Mouse (Mus musculus): ENCODE data around the gene Enoph1. TPM values are rescaled to one million over a fixed set of nuclear protein-coding genes. Genes with fewer than 3 reads are reported as not detected.

Enoph1 gene
- polyA plus RNA-seq, 1 experiment from 2014 or later: 69.1 TPM

- Histone ChIP-seq H3K4me1 (replicated peaks; ENCODE audit: control insufficient read depth, insufficient read depth, low read length) (no peaks in the 10 kb centered on the region), H3K4me2 (ENCODE audit: low read length) (no peak overlapping the region), H3K27ac (ENCODE audit: low read length) (no peak overlapping the region), H3K4me3 (replicated peaks; ENCODE audit: low read length) (no peak overlapping the region), H3K27me3 (replicated peaks; ENCODE audit: control insufficient read depth, insufficient read depth, low read length) (no peaks in the 10 kb centered on the region), H3K9me3 (ENCODE audit: control insufficient read depth, low read length) (no peaks in the 10 kb centered on the region), H3K36me3 (ENCODE audit: control insufficient read depth, insufficient read depth) (no peaks in the 10 kb centered on the region), H3K9ac (replicated peaks; ENCODE audit: low read depth, low read length) (no peak overlapping the region)
- 77% methylated on average over 4 of the region's 4 CpGs for WGBS
- no peak for ATAC-seq
These were observed 32.8 kb upstream of the Enoph1 start for GRCm38 (mm10) chr5:100007040-100007375.

GRCm38 (mm10) chr5:100008485-100008884, 31.3 kb upstream of the Enoph1 start:
- Histone ChIP-seq H3K36me3 (ENCODE audit: control insufficient read depth, insufficient read depth) (no peaks in the 10 kb centered on the region), H3K27me3 (replicated peaks; ENCODE audit: control insufficient read depth, insufficient read depth, low read length) (no peaks in the 10 kb centered on the region), H3K4me3 (replicated peaks; ENCODE audit: low read length) (no peak overlapping the region), H3K27ac (ENCODE audit: low read length) (no peak overlapping the region), H3K9me3 (ENCODE audit: control insufficient read depth, low read length) (no peaks in the 10 kb centered on the region), H3K9ac (replicated peaks; ENCODE audit: low read depth, low read length) (no peak overlapping the region), H3K4me2 (ENCODE audit: low read length) (no peak overlapping the region), H3K4me1 (replicated peaks; ENCODE audit: control insufficient read depth, insufficient read depth, low read length) (no peaks in the 10 kb centered on the region)
- ATAC-seq: no peak
- WGBS: 59% methylated on average over 3 of the region's 3 CpGs

GRCm38 (mm10) chr5:100012599-100012998, 27.2 kb upstream of the Enoph1 start:
- no peaks in the 10 kb centered on the region for H3K36me3 ChIP-seq (ENCODE audit: control insufficient read depth, insufficient read depth)
- no peak for ATAC-seq
- H3K27ac ChIP-seq (ENCODE audit: low read length): no peak overlapping the region
- no peaks in the 10 kb centered on the region for H3K27me3 ChIP-seq (replicated peaks; ENCODE audit: control insufficient read depth, insufficient read depth, low read length)
- H3K4me2 ChIP-seq (ENCODE audit: low read length): no peak overlapping the region
- H3K9ac ChIP-seq (replicated peaks; ENCODE audit: low read depth, low read length): no peak overlapping the region
- no peaks in the 10 kb centered on the region for H3K9me3 ChIP-seq (ENCODE audit: control insufficient read depth, low read length)
- H3K4me3 ChIP-seq (replicated peaks; ENCODE audit: low read length): no peak overlapping the region
- H3K4me1 ChIP-seq (replicated peaks; ENCODE audit: control insufficient read depth, insufficient read depth, low read length): no peaks in the 10 kb centered on the region
- 95% methylated on average over 9 of the region's 9 CpGs for WGBS

- H3K27ac ChIP-seq (ENCODE audit: low read length): no peak overlapping the region
- no peak for ATAC-seq
- no peak overlapping the region for H3K4me2 ChIP-seq (ENCODE audit: low read length)
- no peaks in the 10 kb centered on the region for H3K4me1 ChIP-seq (replicated peaks; ENCODE audit: control insufficient read depth, insufficient read depth, low read length)
- H3K4me3 ChIP-seq (replicated peaks; ENCODE audit: low read length): no peak overlapping the region
- no peaks in the 10 kb centered on the region for H3K36me3 ChIP-seq (ENCODE audit: control insufficient read depth, insufficient read depth)
- no peak overlapping the region for H3K9ac ChIP-seq (replicated peaks; ENCODE audit: low read depth, low read length)
- H3K9me3 ChIP-seq (ENCODE audit: control insufficient read depth, low read length): no peaks in the 10 kb centered on the region
- H3K27me3 ChIP-seq (replicated peaks; ENCODE audit: control insufficient read depth, insufficient read depth, low read length): no peaks in the 10 kb centered on the region
These were observed 19.7 kb upstream of the Enoph1 start for GRCm38 (mm10) chr5:100020089-100020488.

GRCm38 (mm10) chr5:100024403-100024802, 15.4 kb upstream of the Enoph1 start:
- H3K4me1 ChIP-seq (replicated peaks; ENCODE audit: control insufficient read depth, insufficient read depth, low read length): no peaks in the 10 kb centered on the region
- WGBS: 61% methylated on average over 5 of the region's 5 CpGs
- no peaks in the 10 kb centered on the region for H3K27me3 ChIP-seq (replicated peaks; ENCODE audit: control insufficient read depth, insufficient read depth, low read length)
- H3K9ac ChIP-seq (replicated peaks; ENCODE audit: low read depth, low read length): no peak overlapping the region
- ATAC-seq: no peak
- H3K9me3 ChIP-seq (ENCODE audit: control insufficient read depth, low read length): no peaks in the 10 kb centered on the region
- no peak overlapping the region for H3K27ac ChIP-seq (ENCODE audit: low read length)
- H3K36me3 ChIP-seq (ENCODE audit: control insufficient read depth, insufficient read depth): no peaks in the 10 kb centered on the region
- no peak overlapping the region for H3K4me3 ChIP-seq (replicated peaks; ENCODE audit: low read length)
- no peak overlapping the region for H3K4me2 ChIP-seq (ENCODE audit: low read length)

GRCm38 (mm10) chr5:100024868-100025267, 14.9 kb upstream of the Enoph1 start:
- Histone ChIP-seq H3K27me3 (replicated peaks; ENCODE audit: control insufficient read depth, insufficient read depth, low read length) (no peaks in the 10 kb centered on the region), H3K4me3 (replicated peaks; ENCODE audit: low read length) (no peak overlapping the region), H3K36me3 (ENCODE audit: control insufficient read depth, insufficient read depth) (no peaks in the 10 kb centered on the region), H3K27ac (ENCODE audit: low read length) (no peak overlapping the region), H3K4me2 (ENCODE audit: low read length) (no peak overlapping the region), H3K9me3 (ENCODE audit: control insufficient read depth, low read length) (no peaks in the 10 kb centered on the region), H3K9ac (replicated peaks; ENCODE audit: low read depth, low read length) (no peak overlapping the region), H3K4me1 (replicated peaks; ENCODE audit: control insufficient read depth, insufficient read depth, low read length) (peaks cover 5% of the 10 kb centered on the region)
- no peak for ATAC-seq
- 91% methylated on average over 1 of the region's 1 CpGs for WGBS

- 10% methylated on average over 6 of the region's 6 CpGs for WGBS
- peak overlapping the region; percentile 80 for H3K27ac ChIP-seq (ENCODE audit: low read length)
These were observed 9.7 kb upstream of the Enoph1 start for GRCm38 (mm10) chr5:100030069-100030468.

GRCm38 (mm10) chr5:100032107-100032506, 7.7 kb upstream of the Enoph1 start:
- Histone ChIP-seq H3K4me2 (ENCODE audit: low read length) (no peak overlapping the region), H3K9me3 (ENCODE audit: control insufficient read depth, low read length) (no peaks in the 10 kb centered on the region), H3K4me3 (replicated peaks; ENCODE audit: low read length) (no peak overlapping the region), H3K4me1 (replicated peaks; ENCODE audit: control insufficient read depth, insufficient read depth, low read length) (peaks cover 32% of the 10 kb centered on the region), H3K36me3 (ENCODE audit: control insufficient read depth, insufficient read depth) (peaks cover 20% of the 10 kb centered on the region), H3K27me3 (replicated peaks; ENCODE audit: control insufficient read depth, insufficient read depth, low read length) (no peaks in the 10 kb centered on the region), H3K9ac (replicated peaks; ENCODE audit: low read depth, low read length) (no peak overlapping the region), H3K27ac (ENCODE audit: low read length) (no peak overlapping the region)
- ATAC-seq: no peak
- 76% methylated on average over 2 of the region's 2 CpGs for WGBS

More at GRCm38 (mm10) chr5:100030069-100030468, 9.7 kb upstream of the Enoph1 start:
- peaks cover 18% of the 10 kb centered on the region for H3K4me1 ChIP-seq (replicated peaks; ENCODE audit: control insufficient read depth, insufficient read depth, low read length)
- peak; percentile 91 for ATAC-seq
- no peak overlapping the region for H3K4me2 ChIP-seq (ENCODE audit: low read length)
- no peaks in the 10 kb centered on the region for H3K9me3 ChIP-seq (ENCODE audit: control insufficient read depth, low read length)
- no peak overlapping the region for H3K9ac ChIP-seq (replicated peaks; ENCODE audit: low read depth, low read length)
- peaks cover 17% of the 10 kb centered on the region for H3K36me3 ChIP-seq (ENCODE audit: control insufficient read depth, insufficient read depth)
- no peak overlapping the region for H3K4me3 ChIP-seq (replicated peaks; ENCODE audit: low read length)
- no peaks in the 10 kb centered on the region for H3K27me3 ChIP-seq (replicated peaks; ENCODE audit: control insufficient read depth, insufficient read depth, low read length)

GRCm38 (mm10) chr5:100032646-100033045, 7.1 kb upstream of the Enoph1 start:
- Histone ChIP-seq H3K27me3 (replicated peaks; ENCODE audit: control insufficient read depth, insufficient read depth, low read length) (no peaks in the 10 kb centered on the region), H3K9ac (replicated peaks; ENCODE audit: low read depth, low read length) (no peak overlapping the region), H3K4me2 (ENCODE audit: low read length) (no peak overlapping the region), H3K4me3 (replicated peaks; ENCODE audit: low read length) (no peak overlapping the region), H3K4me1 (replicated peaks; ENCODE audit: control insufficient read depth, insufficient read depth, low read length) (peaks cover 37% of the 10 kb centered on the region), H3K9me3 (ENCODE audit: control insufficient read depth, low read length) (no peaks in the 10 kb centered on the region), H3K27ac (ENCODE audit: low read length) (no peak overlapping the region), H3K36me3 (ENCODE audit: control insufficient read depth, insufficient read depth) (peaks cover 20% of the 10 kb centered on the region)
- WGBS: 76% methylated on average over 3 of the region's 3 CpGs
- ATAC-seq: no peak

GRCm38 (mm10) chr5:100035950-100036349, 3.8 kb upstream of the Enoph1 start:
- 32% methylated on average over 7 of the region's 7 CpGs for WGBS
- Histone ChIP-seq H3K27me3 (replicated peaks; ENCODE audit: control insufficient read depth, insufficient read depth, low read length) (no peaks in the 10 kb centered on the region), H3K36me3 (ENCODE audit: control insufficient read depth, insufficient read depth) (peaks cover 20% of the 10 kb centered on the region), H3K4me1 (replicated peaks; ENCODE audit: control insufficient read depth, insufficient read depth, low read length) (peaks cover 26% of the 10 kb centered on the region), H3K9ac (replicated peaks; ENCODE audit: low read depth, low read length) (no peak overlapping the region), H3K4me2 (ENCODE audit: low read length) (peak overlapping the region; percentile 99), H3K27ac (ENCODE audit: low read length) (no peak overlapping the region), H3K4me3 (replicated peaks; ENCODE audit: low read length) (peak overlapping the region; percentile 14), H3K9me3 (ENCODE audit: control insufficient read depth, low read length) (no peaks in the 10 kb centered on the region)
- no peak for ATAC-seq

Data from forebrain, embryonic 16.5 days (tissue).